Mouse (Mus musculus) testis, postnatal 10 days (tissue): ENCODE results near the gene 4632433K11Rik.
A peak's percentile ranks its signal among the peaks of the same experiment; 100 is the strongest.
"Not testable (repeated sequence)": the region's sequence is repeated elsewhere in the genome, so short reads cannot be mapped to it uniquely, and the experiment has no call there.

Experiments used
- DNase-seq: peaks from one replicate; pipeline ENCODE4 v3.0.0; 2021; ENCODE audit warnings: low spot score

Gene 4632433K11Rik

DNA sequence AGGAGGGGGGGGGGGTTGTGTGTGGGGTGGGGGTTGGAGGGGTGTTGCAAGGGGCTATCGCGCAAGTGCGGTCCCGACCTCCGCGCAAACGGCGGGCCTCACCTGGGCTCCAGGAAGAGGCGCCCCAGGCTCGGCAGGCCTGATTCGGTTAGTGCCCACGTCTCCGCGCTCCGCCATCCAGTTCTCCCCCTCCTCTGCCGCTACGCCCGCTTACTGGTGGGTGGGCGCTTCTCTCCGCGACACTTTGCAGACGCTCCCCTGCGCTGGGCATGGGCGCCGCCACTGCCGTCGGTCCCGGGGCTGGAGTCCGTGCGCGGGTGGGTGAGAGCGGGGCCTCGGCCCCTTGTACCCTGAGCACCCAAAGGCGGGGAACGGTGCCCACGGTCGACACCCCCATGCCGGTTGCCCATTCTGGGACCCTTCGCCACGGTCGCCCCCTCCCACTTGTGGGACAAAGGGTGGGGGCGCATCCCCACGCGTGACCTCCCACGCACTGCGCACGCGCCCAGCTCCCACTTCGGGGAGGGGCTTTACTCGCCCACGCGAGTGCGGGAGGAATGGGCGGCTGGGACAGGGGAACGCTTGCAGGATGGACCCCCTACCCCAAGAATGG, 22.8 kb downstream of the 4632433K11Rik start:
- peak; percentile 65 for DNase-seq

DNA sequence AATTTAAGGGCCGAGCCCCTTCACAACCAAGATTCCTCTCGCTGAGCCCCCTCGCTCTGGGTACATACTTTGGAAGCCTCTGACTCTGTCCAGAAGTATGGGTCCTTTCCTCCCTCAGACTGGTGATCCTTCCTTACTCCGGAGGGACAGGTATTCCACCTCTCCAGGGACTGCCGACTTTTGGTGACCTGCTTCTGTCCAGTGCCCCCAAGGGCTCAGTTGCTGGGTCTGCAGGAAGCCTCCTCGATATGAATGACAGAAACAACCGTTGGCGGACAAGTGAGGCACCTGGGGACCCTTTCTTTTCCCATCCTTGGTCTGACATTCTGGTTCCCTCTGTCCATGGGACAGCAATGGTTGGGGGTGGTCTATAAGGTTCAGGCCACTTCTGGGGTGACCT, 23.5 kb downstream of the 4632433K11Rik start:
- no peak for DNase-seq

DNA sequence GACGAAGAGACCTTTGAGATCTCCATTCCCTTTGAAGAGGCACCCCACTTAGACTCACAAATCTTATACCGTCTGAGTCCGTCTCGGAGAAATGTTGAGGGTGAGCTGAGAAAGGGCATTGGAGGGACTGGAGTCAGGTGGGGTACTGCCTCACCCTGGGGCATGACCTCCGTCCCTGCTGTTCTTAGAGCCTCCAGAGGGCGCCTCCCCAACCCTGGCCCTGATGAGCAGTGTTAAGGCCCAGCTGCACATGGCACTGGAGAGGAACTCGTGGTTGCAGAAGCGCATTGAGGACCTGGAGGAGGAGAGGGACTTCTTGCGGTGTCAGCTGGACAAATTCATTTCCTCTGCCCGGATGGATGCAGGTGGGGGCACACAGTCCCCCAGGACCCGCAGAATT, 23.9 kb downstream of the 4632433K11Rik start:
- no peak for DNase-seq

GRCm38 (mm10) chr7:5058631-5059030, 24.7 kb downstream of the 4632433K11Rik start:
- DNase-seq: no peak

DNA sequence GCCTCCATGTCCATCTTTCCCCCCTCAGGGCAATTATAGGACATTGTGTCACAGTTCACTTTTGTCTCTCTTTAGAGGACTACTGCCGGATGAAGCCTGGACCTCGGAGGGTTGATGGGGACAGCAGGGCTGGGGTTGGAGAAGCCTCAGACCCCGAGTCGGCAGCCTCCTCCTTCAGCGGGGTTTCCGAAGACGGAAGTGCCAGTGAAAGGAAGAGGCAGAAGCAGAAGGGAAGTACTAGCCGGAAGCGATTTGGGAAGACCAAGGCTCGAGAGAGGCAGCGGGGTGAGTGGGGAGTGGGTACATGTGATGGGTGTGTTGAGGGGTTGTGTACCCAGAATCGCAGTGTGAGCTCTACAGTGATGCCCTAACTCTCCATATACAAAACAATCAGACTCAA, 25.5 kb downstream of the 4632433K11Rik start:
- DNase-seq: no peak

DNA sequence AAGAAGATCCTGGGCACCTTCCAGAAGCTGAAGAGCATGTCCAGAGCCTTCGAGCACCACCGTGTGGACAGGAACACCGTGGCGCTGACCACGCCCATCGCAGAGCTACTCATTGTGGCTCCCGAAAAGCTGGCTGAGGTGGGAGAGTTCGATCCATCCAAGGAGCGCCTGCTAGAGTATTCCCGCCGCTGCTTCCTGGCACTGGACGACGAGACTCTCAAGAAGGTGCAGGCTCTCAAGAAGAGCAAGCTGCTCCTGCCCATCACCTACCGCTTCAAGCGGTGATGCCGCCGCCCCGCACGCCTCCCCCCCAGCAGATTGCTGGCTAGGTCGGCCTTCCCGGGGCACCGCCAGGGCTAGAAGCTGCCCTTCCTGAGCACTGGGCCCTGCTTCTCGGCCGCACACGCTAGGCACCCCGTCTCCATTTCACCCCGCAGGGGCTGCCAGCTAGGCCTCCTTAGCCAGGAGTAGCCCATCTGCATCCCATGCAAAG, 26.4 kb downstream of the 4632433K11Rik start:
- peak; percentile 90 for DNase-seq

- peak; percentile 99 for DNase-seq
Observed at GRCm38 (mm10) chr7:5060944-5061773, 27.2 kb downstream of the 4632433K11Rik start.

GRCm38 (mm10) chr7:5061774-5062359, 27.9 kb downstream of the 4632433K11Rik start, which contains the start of gene U2af2:
U2af2 (plus strand) TSS chr7:5062143.
- DNase-seq: peak; percentile 99

GRCm38 (mm10) chr7:5062360-5063001, 28.6 kb downstream of the 4632433K11Rik start:
- DNase-seq: peak; percentile 74

- no peak for DNase-seq
Observed at GRCm38 (mm10) chr7:5064886-5065285, 31.0 kb downstream of the 4632433K11Rik start.

GRCm38 (mm10) chr7:5073586-5073985, 39.7 kb downstream of the 4632433K11Rik start:
- DNase-seq: no peak

- no peak for DNase-seq
Observed at GRCm38 (mm10) chr7:5074984-5075383, 41.1 kb downstream of the 4632433K11Rik start.

DNA sequence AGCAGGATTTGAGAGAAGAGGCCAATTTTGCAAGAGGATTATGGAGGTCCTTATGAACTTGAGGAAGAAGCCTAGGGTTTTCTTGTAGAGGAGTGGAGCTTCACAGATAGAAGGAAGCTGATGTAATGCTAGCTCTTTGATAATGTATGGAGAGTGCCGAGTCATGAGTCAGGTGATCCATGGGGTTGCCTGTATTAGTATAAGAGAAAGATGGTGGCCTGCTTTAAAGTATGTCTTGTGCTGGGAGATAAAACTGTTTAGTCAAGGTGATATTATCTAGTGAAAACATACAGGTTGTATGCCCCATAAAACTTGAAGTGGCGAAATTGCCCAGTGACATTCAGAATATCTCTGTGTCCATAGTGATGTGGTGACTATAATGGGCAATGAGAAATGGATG, 43.0 kb downstream of the 4632433K11Rik start:
- DNase-seq: no peak

- not testable (repeated sequence) for DNase-seq
Observed at GRCm38 (mm10) chr7:5079365-5080009, 45.6 kb downstream of the 4632433K11Rik start.

- DNase-seq: peak; percentile 96
Observed at GRCm38 (mm10) chr7:5080010-5080751, 46.3 kb downstream of the 4632433K11Rik start, which contains the start of gene Epn1. Epn1 (plus strand) TSS chr7:5080235.

DNA sequence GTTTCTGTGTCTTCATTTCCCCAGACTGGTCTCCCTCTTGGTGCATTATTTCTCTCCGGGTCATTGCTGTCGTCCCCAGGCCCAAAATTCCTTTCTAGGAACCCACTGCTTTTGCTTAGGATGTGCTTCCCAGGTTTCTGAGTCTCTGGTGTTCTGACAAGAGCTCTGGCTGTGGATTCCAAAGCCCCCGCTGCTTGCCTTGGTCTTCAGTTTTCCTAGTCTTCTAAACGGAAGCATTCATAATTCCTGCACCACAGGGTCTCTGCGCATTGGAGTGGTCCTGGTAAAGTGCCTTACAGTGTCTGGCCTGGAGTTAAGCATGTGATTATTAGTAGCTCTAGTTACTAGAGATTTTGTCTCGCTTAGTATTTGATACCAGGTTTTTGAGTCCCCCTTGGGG, 46.9 kb downstream of the 4632433K11Rik start:
- DNase-seq: peak; percentile 40

GRCm38 (mm10) chr7:5081241-5081640, 47.3 kb downstream of the 4632433K11Rik start:
- DNase-seq: peak; percentile 39

DNA sequence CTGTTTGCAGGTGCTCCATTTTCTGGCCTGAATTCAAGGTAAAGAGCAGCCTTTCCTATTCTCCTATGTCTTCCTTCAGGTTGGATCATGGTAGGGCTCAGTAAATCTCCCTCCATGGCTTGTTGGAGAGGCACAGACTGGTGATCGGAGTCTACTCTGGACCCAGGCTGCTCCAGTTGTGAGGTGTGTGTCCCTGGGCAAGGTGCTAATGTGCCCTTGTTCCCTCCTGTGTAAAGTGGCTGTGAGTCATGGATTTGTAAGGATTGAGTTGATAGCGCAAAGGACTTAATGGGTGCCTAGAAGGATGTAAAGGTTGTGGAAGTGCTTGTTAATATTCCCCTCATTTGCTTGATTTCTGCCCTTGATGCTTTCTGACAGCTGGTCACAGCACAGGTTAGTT, 48.0 kb downstream of the 4632433K11Rik start:
- peak; percentile 40 for DNase-seq

GRCm38 (mm10) chr7:5083325-5084105, 49.6 kb downstream of the 4632433K11Rik start:
- peak; percentile 44 for DNase-seq
